Mouse (Mus musculus): ENCODE measurements around the gene Depdc1a. TPM values are rescaled to one million over a fixed set of nuclear protein-coding genes. Genes with fewer than 3 reads are reported as not detected.
"Not testable (repeated sequence)": the region's sequence is repeated elsewhere in the genome, so short reads cannot be mapped to it uniquely, and the experiment has no call there.

Gene Depdc1a
- polyA plus RNA-seq (2015; fragmentation: Nextera tagmentation; extraction: Ambion mirVana): 34.0 and 34.3 TPM in 2 replicates

- DNase-seq (ENCODE audit: low spot score): peak; percentile 95
These were observed at the start of gene Depdc1a for GRCm38 (mm10) chr3:159495243-159495801. TSS of gene Depdc1a (plus strand) at chr3:159495433.

- DNase-seq (ENCODE audit: low spot score): no peak
These were observed 25.2 kb upstream of the Depdc1a start for GRCm38 (mm10) chr3:159470059-159470458.

- no peak for DNase-seq (ENCODE audit: low spot score)
These were observed 19.8 kb upstream of the Depdc1a start for GRCm38 (mm10) chr3:159475465-159475864.

GRCm38 (mm10) chr3:159477250-159477962, 17.8 kb upstream of the Depdc1a start:
- no peak for DNase-seq (ENCODE audit: low spot score)

- not testable (repeated sequence) for DNase-seq (ENCODE audit: low spot score)
These were observed 524 bp upstream of the Depdc1a start for GRCm38 (mm10) chr3:159494709-159495108.

- no peak for DNase-seq (ENCODE audit: low spot score)
These were observed 13.7 kb downstream of the Depdc1a start for GRCm38 (mm10) chr3:159508899-159509298.

- no peak for DNase-seq (ENCODE audit: low spot score)
These were observed 33.3 kb downstream of the Depdc1a start for GRCm38 (mm10) chr3:159528563-159528962.

GRCm38 (mm10) chr3:159548303-159548702, 53.1 kb downstream of the Depdc1a start:
- no peak for DNase-seq (ENCODE audit: low spot score)

GRCm38 (mm10) chr3:159550224-159550623, 55.0 kb downstream of the Depdc1a start:
- DNase-seq (ENCODE audit: low spot score): no peak

Other genes starting within 250 kb of the Depdc1a start
- gene Rpe65, start 103.7 kb downstream of the Depdc1a start, polyA plus RNA-seq (2015; fragmentation: Nextera tagmentation; extraction: Ambion mirVana): not detected in 2 replicates

All from thymus, postnatal 0 days (tissue).